Mouse (Mus musculus) gastrocnemius, postnatal 25 days (tissue): ENCODE measurements at regions not wholly inside any gene's neighbourhood (a gene's known extent, or its start where the extent isn't known, plus 50 kb on each side); places are given as distances from the start of the nearest gene placed in this dataset.

Experiments used
- DNase-seq: peaks from one replicate; pipeline ENCODE4 v3.0.0; 2022

GRCm38 (mm10) chr15:10838584-10839288 lies 113.4 kb upstream of the C1qtnf3 start:
- no peak for DNase-seq

GRCm38 (mm10) chr15:10840621-10841034 lies 111.5 kb upstream of the C1qtnf3 start:
- no peak for DNase-seq

DNA sequence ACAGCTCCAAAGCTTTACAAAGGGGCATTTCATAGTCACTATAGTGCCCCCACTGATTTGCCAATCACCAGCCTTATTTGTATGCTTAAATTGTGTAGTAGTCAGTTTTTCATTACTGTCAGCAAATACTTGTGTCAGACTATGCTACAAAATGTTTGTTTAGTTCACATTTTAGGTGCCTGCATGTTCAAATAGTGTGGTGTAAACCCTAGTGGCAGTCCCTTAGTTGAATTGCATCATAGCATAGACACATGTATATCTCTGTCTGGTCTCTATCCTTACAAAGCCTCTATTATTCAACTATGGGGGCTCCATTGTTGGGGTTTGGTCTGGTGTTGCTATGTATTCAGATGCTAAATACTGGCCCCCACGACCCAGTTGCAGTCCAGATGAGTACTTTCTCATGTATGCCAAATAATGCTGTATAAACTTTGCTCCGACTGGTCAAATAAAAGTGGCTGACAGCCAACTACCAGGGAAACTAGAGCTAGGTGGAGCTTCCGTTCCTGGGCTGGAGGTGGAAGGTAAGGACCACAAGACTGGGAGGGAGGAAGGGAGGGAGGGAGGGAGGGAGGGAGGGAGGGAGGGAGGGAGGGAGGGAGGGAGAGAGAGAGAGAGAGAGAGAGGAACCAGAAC lies 109.0 kb upstream of the C1qtnf3 start:
- no peak for DNase-seq

DNA sequence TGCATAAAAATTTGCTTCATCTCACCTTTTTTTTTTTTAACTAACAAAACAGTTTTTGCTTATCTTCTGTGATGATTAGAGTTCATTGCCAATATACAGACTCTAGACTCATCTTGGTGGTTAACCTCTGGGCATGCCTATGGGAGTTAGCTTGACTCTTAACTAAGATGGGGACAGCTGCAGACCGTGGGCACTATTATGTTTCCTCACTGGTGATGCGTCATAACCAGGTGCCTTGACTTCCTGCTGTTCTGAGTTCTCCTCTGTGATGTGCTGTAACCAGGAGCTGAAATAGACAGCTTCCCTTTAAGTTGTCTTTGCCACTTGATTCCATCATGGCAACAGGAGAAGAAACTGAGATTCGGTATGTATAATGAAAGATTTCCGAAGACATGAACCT lies 105.4 kb upstream of the C1qtnf3 start:
- DNase-seq = no peak

DNA sequence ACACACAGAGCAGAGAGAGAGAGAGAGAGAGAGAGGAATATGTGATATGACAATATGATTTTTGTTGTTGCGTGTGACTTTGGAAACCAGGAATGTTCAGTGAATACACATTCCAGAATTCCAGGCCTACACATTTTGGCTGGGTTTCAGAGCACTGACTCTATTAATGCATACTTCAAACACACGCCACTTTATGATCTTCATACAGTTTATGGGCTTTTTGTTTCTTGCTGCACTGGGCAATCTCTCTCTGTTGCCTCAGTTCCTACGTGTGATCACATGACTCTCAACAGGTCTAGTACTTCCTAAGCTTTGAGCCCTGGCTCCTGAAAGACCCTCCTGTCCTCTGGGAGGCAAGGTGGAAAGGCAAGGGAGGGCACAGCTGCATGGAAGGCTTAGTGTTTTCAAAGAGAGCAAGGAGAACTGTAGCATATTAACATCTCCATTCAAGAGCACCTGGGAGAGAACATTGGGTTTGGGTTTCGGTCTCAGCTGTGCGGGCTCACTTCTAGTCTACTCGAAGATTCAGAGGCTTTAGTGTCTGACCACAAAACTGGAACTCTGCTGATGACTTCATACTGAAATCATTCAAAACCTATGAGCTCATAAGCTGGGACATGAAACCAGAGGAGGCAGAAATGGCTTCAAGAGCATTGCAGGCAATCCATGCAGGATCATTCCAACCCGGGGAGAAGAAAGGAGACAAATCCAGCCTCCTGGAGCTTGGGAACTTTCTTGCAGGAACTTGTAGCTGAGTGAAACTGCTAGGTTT lies 87.9 kb upstream of the C1qtnf3 start:
- DNase-seq = no peak

GRCm38 (mm10) chr15:10865109-10865508 lies 87.0 kb upstream of the C1qtnf3 start:
- no peak for DNase-seq

GRCm38 (mm10) chr15:10866794-10867193 lies 85.3 kb upstream of the C1qtnf3 start:
- peak; percentile 55 for DNase-seq

GRCm38 (mm10) chr15:10868115-10868514 lies 84.0 kb upstream of the C1qtnf3 start:
- no peak for DNase-seq

DNA sequence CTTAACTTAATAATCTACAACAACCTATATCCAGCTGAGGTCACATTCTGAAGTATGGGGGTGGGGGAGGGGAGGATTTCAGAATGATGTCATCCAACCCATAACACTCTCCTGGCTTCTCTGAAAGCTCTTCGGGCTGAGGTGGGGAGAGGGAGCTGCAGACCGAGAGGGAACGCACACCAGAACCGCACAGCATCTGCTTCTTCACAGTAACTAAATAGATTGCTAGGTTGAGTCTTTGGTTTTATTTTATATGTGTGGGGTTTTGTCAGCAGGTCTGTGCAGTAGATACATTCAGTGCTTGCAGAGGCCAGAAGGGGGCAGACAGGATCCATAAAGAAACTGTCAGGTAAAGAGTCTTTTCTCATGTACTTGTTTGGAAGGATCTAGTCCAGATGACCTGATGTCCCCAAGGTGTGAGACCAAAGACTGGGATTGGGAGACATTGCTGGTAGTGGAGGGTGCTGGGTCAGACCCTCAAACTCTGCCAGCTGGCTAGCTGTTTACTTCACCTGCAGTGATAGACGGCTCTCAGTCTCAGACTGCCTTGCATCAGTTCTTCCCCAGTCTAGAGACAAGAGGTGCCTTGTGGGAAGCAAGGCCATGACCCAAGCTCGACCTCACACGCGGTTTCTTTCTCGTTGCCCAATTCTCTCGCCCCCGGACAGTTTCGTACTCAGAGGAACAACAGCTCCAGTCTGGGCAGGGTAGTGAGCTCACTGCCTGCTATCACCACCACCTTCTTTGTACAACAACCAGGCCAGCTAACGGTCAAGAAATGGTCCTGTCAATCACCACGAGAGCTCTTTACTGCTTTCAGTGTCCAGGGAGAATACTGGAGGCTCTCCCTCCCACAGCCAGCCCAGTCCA lies 83.2 kb upstream of the C1qtnf3 start:
- DNase-seq = no peak

DNA sequence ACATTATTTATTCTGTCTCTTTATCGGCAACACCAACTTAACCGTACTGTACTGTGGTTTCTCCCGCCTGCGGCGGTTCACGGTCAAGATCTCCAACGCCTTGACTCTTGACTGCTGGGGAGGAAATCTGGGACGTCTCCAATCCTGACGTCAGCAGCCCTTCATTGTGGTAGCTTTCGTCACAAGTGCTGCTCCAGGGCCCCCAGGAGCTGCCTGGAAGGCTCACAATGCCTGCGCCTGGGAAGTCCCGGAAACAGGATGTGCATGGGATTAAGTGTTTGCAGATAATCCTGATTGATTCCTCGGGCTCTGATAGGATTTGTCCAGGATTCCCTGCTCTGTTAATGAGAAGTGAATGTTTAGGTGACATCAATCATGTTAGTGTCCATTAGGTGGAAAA lies 82.3 kb upstream of the C1qtnf3 start:
- DNase-seq = no peak

- no peak for DNase-seq
Measured at GRCm38 (mm10) chr15:10872322-10872967, 79.7 kb upstream of the C1qtnf3 start.

GRCm38 (mm10) chr15:10876328-10876727 lies 75.8 kb upstream of the C1qtnf3 start:
- DNase-seq = no peak

DNA sequence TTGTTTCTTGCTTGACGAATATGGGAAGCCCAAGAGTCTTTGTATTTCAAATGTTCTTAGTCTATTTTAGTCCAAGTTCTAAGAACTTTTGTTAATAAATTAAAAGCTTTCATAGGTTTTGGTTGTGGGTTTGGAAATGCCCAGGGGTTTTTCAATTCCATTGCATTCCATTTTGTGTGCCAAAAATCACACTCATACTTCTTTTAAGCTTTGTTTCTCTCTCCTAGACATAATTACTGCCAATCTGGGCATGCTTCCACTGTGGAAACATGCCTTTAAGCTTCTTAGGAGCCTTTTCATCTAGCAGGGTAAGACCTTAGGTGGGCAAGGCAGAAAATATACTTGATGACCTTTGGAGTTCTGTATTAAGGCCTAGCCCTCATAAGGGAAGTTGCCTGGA lies 70.4 kb upstream of the C1qtnf3 start:
- DNase-seq = no peak

- DNase-seq = no peak
Measured at GRCm38 (mm10) chr15:10887990-10888389, 64.1 kb upstream of the C1qtnf3 start.

DNA sequence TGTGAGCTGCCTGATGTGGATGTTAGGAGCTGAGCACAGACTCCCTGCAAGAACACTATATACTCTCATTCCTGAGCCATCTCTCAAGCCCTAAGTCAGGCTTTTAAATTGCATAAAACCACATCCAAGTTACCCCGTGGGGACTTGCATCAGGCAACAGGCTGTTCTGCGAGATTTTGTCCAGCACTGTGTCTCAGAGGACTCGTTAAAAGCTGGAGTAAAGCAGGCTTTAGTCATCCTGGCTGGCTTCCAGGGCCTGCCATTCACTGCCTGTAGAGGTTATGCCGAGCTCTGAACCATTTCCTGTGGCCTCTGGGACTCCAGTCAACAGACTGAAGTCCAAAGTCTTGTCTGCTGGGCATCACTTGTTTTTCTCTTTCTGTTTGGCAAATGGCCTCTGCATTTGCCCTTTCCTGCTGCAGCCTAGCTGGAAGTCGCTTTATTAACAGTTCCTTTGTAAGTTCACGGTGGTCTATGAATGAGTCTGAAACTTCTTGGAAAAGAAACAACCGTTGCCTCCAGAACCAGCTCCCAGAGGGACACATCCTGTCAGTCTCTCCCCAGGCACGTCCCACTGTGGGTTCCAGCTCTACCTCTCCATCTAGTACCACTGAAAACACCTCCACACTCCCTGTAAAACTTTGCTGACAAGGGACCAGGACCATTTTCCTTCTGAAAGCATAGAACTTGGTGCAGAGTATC lies 61.8 kb upstream of the C1qtnf3 start:
- peak; percentile 87 for DNase-seq

GRCm38 (mm10) chr15:10898309-10898708 lies 53.8 kb upstream of the C1qtnf3 start:
- DNase-seq = no peak

GRCm38 (mm10) chr15:10898715-10899486 lies 53.2 kb upstream of the C1qtnf3 start:
- no peak for DNase-seq

- no peak for DNase-seq
Measured at GRCm38 (mm10) chr15:10899904-10900303, 52.2 kb upstream of the C1qtnf3 start.

- DNase-seq = no peak
Measured at GRCm38 (mm10) chr15:10901075-10901474, 51.1 kb upstream of the C1qtnf3 start.

DNA sequence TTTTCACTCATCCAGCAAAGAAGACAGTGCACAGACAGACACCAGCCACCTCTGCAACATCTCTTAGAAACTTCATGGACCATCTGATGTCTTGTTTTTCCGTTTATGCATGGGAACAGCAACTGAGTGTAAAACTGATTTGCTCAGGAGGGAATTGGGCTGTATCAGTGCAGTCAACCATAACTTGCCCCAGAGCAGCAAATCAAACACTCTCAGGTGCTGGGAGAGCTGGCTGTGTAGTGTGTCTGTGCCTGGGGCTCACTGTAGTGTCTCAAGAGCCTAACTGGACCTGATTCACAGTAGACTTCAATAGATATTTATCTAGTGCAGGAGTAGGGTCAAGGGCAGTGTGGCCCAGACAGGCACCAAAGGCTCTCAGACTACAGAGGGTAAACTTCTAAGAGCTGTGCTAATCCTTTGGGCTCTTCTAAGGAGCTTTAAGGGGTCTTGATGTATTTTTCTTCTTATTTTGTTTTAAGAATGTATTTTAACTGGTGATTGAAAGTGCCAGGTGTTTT lies 50.3 kb upstream of the C1qtnf3 start:
- no peak for DNase-seq
